Mouse (Mus musculus) heart, embryonic 13.5 days (tissue): Measurements from ENCODE around the gene Trim29. TPM values are rescaled to one million over a fixed set of nuclear protein-coding genes. Genes with fewer than 3 reads are reported as not detected.

ENCODE experiments used
- ATAC-seq: fragments of 200-750 bp; cut with Nextera tagmentation; 2 replicates; pipeline ENCODE4 v1.8.0; 2017; ENCODE audit warnings: moderate TSS enrichment; ENCODE audit not compliant: insufficient number of reproducible peaks, low FRiP score, low TSS enrichment; ENCODE audit errors: extremely low read depth
- H3K27ac ChIP-seq: fragments of 300-500 bp; sonication (generic); replicated peaks from 2 replicates; pipeline ENCODE4 v1.5.1; 2015; ENCODE audit warnings: moderate library complexity, mild to moderate bottlenecking, inconsistent platforms
- H3K27me3 ChIP-seq: fragments of 300-500 bp; sonication (generic); replicated peaks from 2 replicates; pipeline ENCODE4 v1.6.1; 2015; ENCODE audit warnings: mild to moderate bottlenecking, inconsistent platforms
- H3K36me3 ChIP-seq: fragments of 300-500 bp; sonication (generic); 2 replicates; pipeline ENCODE4 v1.6.1; 2015; ENCODE audit warnings: mild to moderate bottlenecking, inconsistent platforms
- H3K4me1 ChIP-seq: fragments of 300-500 bp; sonication (generic); 2 replicates; pipeline ENCODE4 v1.6.1; 2015; ENCODE audit warnings: inconsistent platforms
- H3K4me2 ChIP-seq: fragments of 300-500 bp; sonication (generic); 2 replicates; pipeline ENCODE4 v1.6.1; 2015; ENCODE audit warnings: inconsistent platforms, mild to moderate bottlenecking, moderate library complexity
- H3K4me3 ChIP-seq: fragments of 300-500 bp; sonication (generic); 2 replicates; pipeline ENCODE4 v1.5.1; 2015; ENCODE audit warnings: moderate library complexity, mild to moderate bottlenecking, inconsistent platforms
- H3K9ac ChIP-seq: fragments of 300-500 bp; sonication (generic); 2 replicates; pipeline ENCODE4 v1.6.1; 2015; ENCODE audit warnings: inconsistent platforms, mild to moderate bottlenecking, moderate library complexity
- H3K9me3 ChIP-seq: fragments of 300-500 bp; sonication (generic); 2 replicates; pipeline ENCODE4 v1.6.1; 2016; ENCODE audit warnings: inconsistent platforms
- WGBS: fragments of 180-500 bp; shearing (Covaris S2); methylation state at CpG from one replicate; pipeline ENCODE4 v1.1.7; 2015; ENCODE audit warnings: mixed read lengths; 5-methylcytosine and 5-hydroxymethylcytosine counted together
- polyA plus RNA-seq: library from polyadenylated mRNA; unstranded; fragments of >200 nt; fragmentation: Nextera tagmentation; extraction: Ambion mirVana; gene quantifications from 2 replicates; pipeline ENCODE4 v1.2.1, GENCODE M21; 2015

Gene Trim29
- polyA plus RNA-seq, 1 experiment from 2014 or later = 0.43 TPM

GRCm38 (mm10) chr9:43313805-43314204 lies 3.2 kb downstream of the Trim29 start:
- Histone ChIP-seq H3K36me3 (no peaks in the 10 kb centered on the region), H3K4me3 (no peak overlapping the region), H3K27me3 (peaks cover 61% of the 10 kb centered on the region), H3K9me3 (no peaks in the 10 kb centered on the region), H3K4me2 (no peak overlapping the region), H3K4me1 (no peaks in the 10 kb centered on the region), H3K27ac (no peak overlapping the region), H3K9ac (no peak overlapping the region)
- ATAC-seq = no peak
- WGBS = 78% methylated on average over 3 of the region's 3 CpGs

- H3K4me3 ChIP-seq = no peak overlapping the region
- no peaks in the 10 kb centered on the region for H3K36me3 ChIP-seq
- no peak for ATAC-seq
- H3K4me1 ChIP-seq = no peaks in the 10 kb centered on the region
- 58% methylated on average over 3 of the region's 3 CpGs for WGBS
- H3K27ac ChIP-seq = no peak overlapping the region
- H3K4me2 ChIP-seq = no peak overlapping the region
- no peaks in the 10 kb centered on the region for H3K9me3 ChIP-seq
- peaks cover 64% of the 10 kb centered on the region for H3K27me3 ChIP-seq
- H3K9ac ChIP-seq = no peak overlapping the region
Observed at GRCm38 (mm10) chr9:43315320-43315950, 4.8 kb downstream of the Trim29 start.

GRCm38 (mm10) chr9:43316466-43316865 lies 5.8 kb downstream of the Trim29 start:
- Histone ChIP-seq H3K4me2 (no peak overlapping the region), H3K4me1 (no peaks in the 10 kb centered on the region), H3K27ac (no peak overlapping the region), H3K9me3 (no peaks in the 10 kb centered on the region), H3K4me3 (no peak overlapping the region), H3K9ac (no peak overlapping the region), H3K36me3 (no peaks in the 10 kb centered on the region), H3K27me3 (peaks cover 54% of the 10 kb centered on the region)
- ATAC-seq = no peak
- 82% methylated on average over 4 of the region's 4 CpGs for WGBS

GRCm38 (mm10) chr9:43318661-43319060 lies 8.0 kb downstream of the Trim29 start:
- no peak overlapping the region for H3K9ac ChIP-seq
- H3K9me3 ChIP-seq = no peaks in the 10 kb centered on the region
- H3K4me1 ChIP-seq = no peaks in the 10 kb centered on the region
- H3K36me3 ChIP-seq = no peaks in the 10 kb centered on the region
- H3K4me3 ChIP-seq = no peak overlapping the region
- no peak overlapping the region for H3K4me2 ChIP-seq
- H3K27ac ChIP-seq = no peak overlapping the region
- ATAC-seq = no peak
- 67% methylated on average over 10 of the region's 10 CpGs for WGBS
- peaks cover 46% of the 10 kb centered on the region for H3K27me3 ChIP-seq

- Histone ChIP-seq H3K27ac (no peak overlapping the region), H3K9me3 (no peaks in the 10 kb centered on the region), H3K4me2 (no peak overlapping the region), H3K27me3 (peaks cover 50% of the 10 kb centered on the region), H3K36me3 (no peaks in the 10 kb centered on the region), H3K4me1 (peaks cover 9% of the 10 kb centered on the region; the same call in 1 of the 2 replicates), H3K9ac (no peak overlapping the region), H3K4me3 (no peak overlapping the region)
- no peak for ATAC-seq
- WGBS = 80% methylated on average over 6 of the region's 6 CpGs
Observed at GRCm38 (mm10) chr9:43321951-43322350, 11.3 kb downstream of the Trim29 start.

GRCm38 (mm10) chr9:43322666-43323065 lies 12.0 kb downstream of the Trim29 start:
- Histone ChIP-seq H3K4me1 (peaks cover 12% of the 10 kb centered on the region; the same call in 1 of the 2 replicates), H3K27ac (no peak overlapping the region), H3K36me3 (no peaks in the 10 kb centered on the region), H3K4me2 (no peak overlapping the region), H3K27me3 (peaks cover 43% of the 10 kb centered on the region), H3K4me3 (no peak overlapping the region), H3K9ac (no peak overlapping the region), H3K9me3 (no peaks in the 10 kb centered on the region)
- ATAC-seq = no peak
- WGBS = 71% methylated on average over 4 of the region's 4 CpGs

GRCm38 (mm10) chr9:43325486-43325885 lies 14.8 kb downstream of the Trim29 start:
- peaks cover 55% of the 10 kb centered on the region for H3K27me3 ChIP-seq
- no peak overlapping the region for H3K9ac ChIP-seq
- H3K4me3 ChIP-seq = no peak overlapping the region
- no peaks in the 10 kb centered on the region for H3K36me3 ChIP-seq
- no peak overlapping the region for H3K27ac ChIP-seq
- WGBS = 23% methylated on average over 3 of the region's 3 CpGs
- no peak for ATAC-seq
- no peak overlapping the region for H3K4me2 ChIP-seq
- no peaks in the 10 kb centered on the region for H3K9me3 ChIP-seq
- peaks cover 14% of the 10 kb centered on the region; the same call in 1 of the 2 replicates for H3K4me1 ChIP-seq

- no peak overlapping the region for H3K4me3 ChIP-seq
- peaks cover 60% of the 10 kb centered on the region for H3K27me3 ChIP-seq
- no peak for ATAC-seq
- no peak overlapping the region for H3K9ac ChIP-seq
- no peak overlapping the region for H3K27ac ChIP-seq
- H3K36me3 ChIP-seq = no peaks in the 10 kb centered on the region
- no peaks in the 10 kb centered on the region for H3K9me3 ChIP-seq
- peaks cover 17% of the 10 kb centered on the region; the same call in 1 of the 2 replicates for H3K4me1 ChIP-seq
- 54% methylated on average over 7 of the region's 7 CpGs for WGBS
- no peak overlapping the region for H3K4me2 ChIP-seq
Observed at GRCm38 (mm10) chr9:43326015-43326631, 15.5 kb downstream of the Trim29 start.

- H3K4me2 ChIP-seq = no peak overlapping the region
- H3K36me3 ChIP-seq = no peaks in the 10 kb centered on the region
- peaks cover 61% of the 10 kb centered on the region for H3K27me3 ChIP-seq
- WGBS = 45% methylated on average over 21 of the region's 21 CpGs
- H3K27ac ChIP-seq = no peak overlapping the region
- no peak for ATAC-seq
- H3K9ac ChIP-seq = no peak overlapping the region
- no peak overlapping the region for H3K4me3 ChIP-seq
- H3K4me1 ChIP-seq = peaks cover 17% of the 10 kb centered on the region; the same call in 1 of the 2 replicates
- no peaks in the 10 kb centered on the region for H3K9me3 ChIP-seq
Observed at GRCm38 (mm10) chr9:43327182-43328129, 16.8 kb downstream of the Trim29 start.

- 41% methylated on average over 5 of the region's 5 CpGs for WGBS
- no peak overlapping the region for H3K4me3 ChIP-seq
- H3K27ac ChIP-seq = no peak overlapping the region
- no peaks in the 10 kb centered on the region for H3K36me3 ChIP-seq
- no peak overlapping the region for H3K4me2 ChIP-seq
- H3K4me1 ChIP-seq = peaks cover 12% of the 10 kb centered on the region; the same call in 1 of the 2 replicates
- peaks cover 52% of the 10 kb centered on the region for H3K27me3 ChIP-seq
- no peaks in the 10 kb centered on the region for H3K9me3 ChIP-seq
- H3K9ac ChIP-seq = no peak overlapping the region
- no peak for ATAC-seq
Observed at GRCm38 (mm10) chr9:43330426-43330825, 19.8 kb downstream of the Trim29 start.
